Mouse (Mus musculus): ENCODE results near the gene Kifc3.

Kifc3 gene

GRCm38 (mm10) chr8:95075504-95075903 is 127.1 kb downstream of the Kifc3 start:
- DNase-seq (ENCODE audit: low spot score), result no peak

DNA sequence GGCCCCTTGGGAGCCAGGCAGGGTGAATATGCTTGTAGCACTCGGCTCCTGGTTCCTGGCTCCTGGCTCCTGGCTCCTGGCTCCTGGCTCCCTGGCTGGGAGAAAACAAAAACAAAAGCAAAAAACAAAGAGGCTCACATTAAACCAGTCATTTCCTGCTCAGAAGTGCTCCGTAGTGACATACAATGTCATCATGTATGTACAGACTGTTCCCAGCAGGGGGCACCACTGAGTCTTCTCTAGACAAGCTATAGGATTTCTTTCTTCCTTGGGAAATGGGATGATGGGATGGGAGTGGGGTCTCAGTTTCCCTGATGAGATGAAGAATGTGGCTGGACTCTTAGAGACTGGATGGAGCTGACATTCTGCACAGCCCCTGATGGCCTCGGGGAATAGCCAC is 135.0 kb downstream of the Kifc3 start:
- peak; percentile 71 for DNase-seq (ENCODE audit: low spot score)

- no peak for DNase-seq (ENCODE audit: low spot score)
These were observed 138.1 kb downstream of the Kifc3 start for GRCm38 (mm10) chr8:95064531-95064930.

GRCm38 (mm10) chr8:95059812-95060533 is 142.6 kb downstream of the Kifc3 start:
- DNase-seq (ENCODE audit: low spot score), result no peak

GRCm38 (mm10) chr8:95058661-95059060 is 144.0 kb downstream of the Kifc3 start:
- DNase-seq (ENCODE audit: low spot score), result no peak

GRCm38 (mm10) chr8:95056414-95056813 is 146.2 kb downstream of the Kifc3 start:
- peak; percentile 53 for DNase-seq (ENCODE audit: low spot score)

GRCm38 (mm10) chr8:95054927-95055510 is 147.6 kb downstream of the Kifc3 start, which contains the start of gene Drc7:
Gene Drc7, plus strand, starts transcription at chr8:95055103.
- peak; percentile 44 for DNase-seq (ENCODE audit: low spot score)

GRCm38 (mm10) chr8:95054438-95054837 is 148.2 kb downstream of the Kifc3 start:
- peak; percentile 40 for DNase-seq (ENCODE audit: low spot score)

Measured in c-Kit-positive CD71-positive TER-119-positive erythroid progenitor cells, embryonic 14.5 days (primary cell).